Mouse (Mus musculus): Measurements from ENCODE around the gene Zfp568.
"Not testable (repeated sequence)": the region's sequence is repeated elsewhere in the genome, so short reads cannot be mapped to it uniquely, and the experiment has no call there.

Zfp568 gene

DNA sequence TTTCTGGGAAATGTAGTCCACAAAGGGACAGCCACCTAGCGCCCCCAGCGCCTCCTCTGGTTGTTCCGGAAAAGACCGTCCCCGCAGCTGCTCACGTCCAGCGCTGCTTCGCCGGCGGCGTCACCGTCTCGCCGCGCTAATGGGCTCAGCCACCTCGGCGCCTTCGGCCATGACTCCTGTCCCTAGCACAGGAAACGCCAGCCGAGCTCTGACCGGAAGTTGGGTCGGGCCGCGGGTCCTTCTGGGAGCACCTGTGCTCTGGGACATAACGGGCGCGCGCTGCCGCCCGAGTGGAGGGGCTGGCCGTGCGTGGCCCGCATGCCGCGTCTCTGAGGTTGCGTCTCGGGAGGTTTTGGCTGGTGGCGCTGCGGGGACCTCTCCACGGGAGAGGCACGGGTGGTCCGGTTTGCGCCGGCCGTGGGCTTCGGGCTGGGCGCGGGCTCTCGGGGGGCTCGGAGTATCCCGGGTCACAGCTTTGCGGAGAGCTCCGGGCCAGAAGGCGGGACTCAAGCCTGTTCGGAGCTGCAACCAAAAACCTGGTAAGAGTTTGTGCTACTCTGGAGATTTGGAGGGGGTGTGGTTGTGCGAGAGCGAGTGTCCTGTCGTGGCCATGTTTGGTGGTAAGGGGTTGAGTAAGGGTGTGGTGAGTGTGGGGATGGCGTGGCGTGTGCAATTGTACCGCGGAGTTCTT, at the start of gene Zfp568:
Gene Zfp568, plus strand, starts transcription at position 266 of the 691 bp plus-strand sequence.
- DNase-seq (ENCODE audit: low spot score): peak; percentile 92

DNA sequence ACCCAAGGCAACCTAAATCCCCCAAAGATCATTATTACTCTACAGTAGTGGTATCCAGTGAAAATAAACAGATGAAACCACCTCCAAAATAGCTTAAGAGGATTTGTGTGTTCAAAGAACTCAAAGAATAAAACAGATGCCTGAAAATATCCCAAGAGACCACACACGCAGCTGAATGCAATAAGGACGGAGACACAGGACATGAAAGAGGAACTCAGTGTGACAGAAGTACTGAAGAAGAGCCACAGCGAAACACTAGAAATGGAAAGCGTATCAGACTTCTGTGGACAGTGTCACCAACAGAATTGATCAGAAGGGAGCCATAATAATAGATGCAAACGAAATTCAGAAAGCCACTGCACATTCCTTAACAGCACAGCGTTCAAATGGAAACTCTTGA, 44.9 kb upstream of the Zfp568 start:
- DNase-seq (ENCODE audit: low spot score): no peak

DNA sequence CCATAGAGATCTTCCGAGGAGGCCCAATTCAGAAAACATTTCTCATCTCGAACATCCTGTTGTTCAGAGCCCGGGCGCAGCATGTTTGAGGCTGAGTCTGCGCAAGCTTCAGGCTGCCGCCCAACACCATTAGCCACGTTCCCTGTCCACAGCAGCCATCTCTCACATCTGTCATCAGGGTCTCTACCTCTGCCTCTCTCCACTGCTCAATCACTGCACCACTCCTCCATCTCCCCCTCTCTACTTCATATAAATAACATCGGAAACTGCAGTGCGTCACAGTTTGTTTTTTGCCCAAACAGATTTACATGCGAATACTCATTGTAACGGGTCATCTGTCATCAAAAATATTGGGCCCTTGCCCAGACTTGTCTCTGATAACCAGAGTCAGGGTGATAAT, 42.7 kb upstream of the Zfp568 start:
- no peak for DNase-seq (ENCODE audit: low spot score)

DNA sequence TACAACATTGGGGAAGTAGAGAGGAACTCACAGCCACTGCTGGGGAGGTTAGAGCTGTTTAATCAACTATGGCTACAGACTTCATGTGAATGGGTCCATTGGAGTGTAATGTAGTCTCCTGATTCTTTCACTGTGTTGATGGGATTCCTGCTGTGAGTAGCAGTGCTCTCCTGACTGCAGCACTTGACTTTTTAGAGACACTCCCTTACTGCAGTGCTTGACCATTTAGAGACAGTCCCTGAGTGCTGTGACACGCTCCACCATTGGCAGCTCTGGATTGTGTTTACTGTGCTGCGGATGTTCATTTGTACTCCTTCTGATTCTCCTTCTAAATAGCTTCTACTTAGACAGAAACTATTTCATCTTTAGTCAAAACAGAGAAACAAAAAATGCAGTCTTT, 41.0 kb upstream of the Zfp568 start:
- DNase-seq (ENCODE audit: low spot score): no peak

DNA sequence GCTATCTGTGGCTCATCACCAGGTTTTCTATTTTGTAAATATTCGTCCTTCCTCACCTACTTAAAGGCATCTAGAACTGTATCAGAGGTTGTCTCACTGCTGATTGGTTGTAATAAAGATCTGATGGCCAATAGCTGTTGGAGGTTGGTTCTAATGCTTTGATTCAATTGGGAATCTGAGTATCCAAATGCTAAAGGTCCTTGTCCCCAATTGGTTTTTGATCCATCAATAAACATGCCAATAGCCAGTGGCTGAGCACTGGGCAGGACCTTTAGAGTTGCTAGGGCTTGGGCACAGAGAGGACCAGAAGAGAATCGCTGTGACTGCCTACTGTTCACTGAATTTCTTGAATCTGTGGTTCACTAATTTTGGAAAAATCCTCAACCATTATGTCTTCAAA, 40.0 kb upstream of the Zfp568 start:
- no peak for DNase-seq (ENCODE audit: low spot score)

DNA sequence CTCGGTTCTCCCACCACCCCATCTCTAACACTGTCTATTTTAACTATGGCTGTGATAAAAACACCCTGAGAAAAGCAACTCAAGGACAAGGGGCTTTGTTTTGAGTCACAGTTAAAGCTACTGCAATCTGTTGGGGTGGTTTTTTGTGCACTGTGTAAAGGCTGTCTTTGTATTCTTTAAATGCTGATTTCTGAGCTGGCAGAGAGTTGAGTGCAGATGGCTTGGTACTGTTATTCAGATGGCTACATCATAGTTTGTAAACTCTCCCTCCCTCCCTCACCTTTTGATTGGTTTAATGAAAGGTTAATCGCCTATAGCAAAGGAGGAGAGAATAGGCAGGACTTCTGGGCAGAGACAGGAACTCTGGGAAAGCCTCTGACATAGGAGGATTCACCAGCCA, 39.6 kb upstream of the Zfp568 start:
- DNase-seq (ENCODE audit: low spot score): no peak

DNA sequence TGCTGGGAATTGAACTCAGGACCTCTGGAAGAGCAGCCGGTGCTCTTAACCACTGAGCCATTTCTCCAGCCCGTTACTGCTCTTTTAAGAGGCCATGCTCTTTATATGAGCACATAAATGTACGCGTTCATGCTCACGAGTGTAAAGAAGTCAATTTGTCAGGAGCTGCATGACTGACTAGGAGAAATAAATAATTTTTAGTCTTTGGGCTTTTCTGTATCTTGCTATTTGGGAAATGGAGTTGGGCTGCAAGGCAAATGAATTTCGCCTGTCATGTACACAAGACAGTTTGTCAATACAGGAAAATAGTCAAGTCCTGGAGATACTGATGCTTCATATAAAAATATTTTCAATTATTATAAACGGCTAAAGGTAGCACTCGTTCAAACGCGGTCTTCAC, 30.7 kb upstream of the Zfp568 start:
- DNase-seq (ENCODE audit: low spot score): no peak

DNA sequence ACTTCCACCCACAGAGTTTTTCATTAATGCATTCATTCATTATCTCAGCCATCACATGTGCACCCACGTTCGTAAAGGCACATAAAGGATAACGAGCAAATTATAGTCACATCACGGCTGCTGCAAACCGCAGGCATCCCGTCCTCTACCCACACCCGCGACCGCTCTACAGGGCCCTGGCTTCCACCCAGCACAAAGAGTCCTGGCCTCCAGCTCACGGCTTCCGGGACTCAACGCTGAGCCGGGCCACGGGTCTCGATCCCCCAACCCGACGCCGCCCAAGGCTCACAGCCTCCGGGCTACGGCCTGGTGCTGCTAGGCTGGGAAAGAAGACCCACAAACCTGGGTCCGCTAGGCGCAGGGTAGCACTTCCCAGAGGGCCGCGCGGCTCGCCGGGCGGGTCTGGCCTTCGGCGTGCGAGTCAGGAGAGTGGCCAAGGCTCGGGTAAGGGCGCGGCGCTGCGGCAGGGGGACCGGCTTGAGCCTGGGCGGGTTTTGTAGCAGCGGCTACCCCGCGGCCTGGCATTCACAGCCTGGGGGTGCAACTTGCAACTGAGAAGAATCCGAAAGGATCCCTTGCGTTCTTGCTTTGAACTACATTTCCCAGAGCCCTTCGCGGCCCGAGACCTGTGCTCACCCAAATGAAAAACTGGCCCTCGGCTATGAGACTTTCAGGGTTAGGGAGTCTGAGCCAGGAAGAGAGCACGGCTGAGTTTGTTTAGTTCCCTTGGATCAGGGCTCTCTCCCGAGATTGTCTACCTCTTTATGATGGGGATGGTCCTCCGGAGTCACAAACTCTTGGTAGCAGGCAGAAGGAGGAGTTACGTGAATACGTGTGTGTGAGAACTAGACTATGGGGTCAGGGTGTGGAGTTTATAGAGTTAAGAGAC, 30.0 kb upstream of the Zfp568 start, which contains the start of gene Zfp74:
Gene Zfp74, minus strand, starts transcription at position 577 of the 889 bp plus-strand sequence.
- DNase-seq (ENCODE audit: low spot score): peak; percentile 82

DNA sequence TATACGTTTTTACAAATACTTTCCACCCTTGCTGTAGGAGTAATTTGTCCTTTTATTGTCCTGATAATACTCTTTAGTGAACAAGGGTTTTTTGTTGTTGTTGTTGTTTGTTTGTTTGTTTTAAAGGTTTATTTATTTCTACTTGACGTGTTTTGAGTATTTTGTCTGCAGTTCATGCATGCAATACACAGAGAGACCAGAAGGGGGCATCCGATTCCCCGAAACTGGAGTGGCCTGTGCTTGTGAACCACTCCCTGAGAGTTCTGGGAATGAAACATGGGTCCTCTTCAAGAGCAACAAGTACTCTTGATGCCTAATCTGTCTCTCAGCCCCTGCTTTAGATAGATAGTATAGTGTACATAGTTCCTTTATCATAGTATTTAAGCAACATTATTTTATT, 29.0 kb upstream of the Zfp568 start:
- peak; percentile 70 for DNase-seq (ENCODE audit: low spot score)

DNA sequence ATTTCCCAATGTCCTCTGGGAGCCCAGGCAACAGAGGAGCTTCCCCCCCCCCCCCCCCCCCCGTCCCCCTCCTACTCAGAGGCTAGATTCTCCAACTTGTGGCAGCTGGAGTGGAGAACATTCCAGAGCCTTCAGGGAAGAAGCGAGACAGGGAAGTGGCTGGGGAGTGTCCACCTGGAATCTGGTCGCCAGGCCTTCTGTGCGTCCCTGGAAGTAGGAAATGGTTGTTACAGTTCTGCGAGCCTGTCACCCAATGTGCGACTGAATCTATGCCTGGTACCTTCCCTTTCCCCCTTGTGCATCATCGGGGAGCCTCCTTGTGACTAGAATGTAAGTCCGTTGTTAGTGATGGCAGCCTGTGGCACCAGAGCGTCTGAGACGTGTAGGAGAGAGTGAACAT, 27.5 kb upstream of the Zfp568 start:
- no peak for DNase-seq (ENCODE audit: low spot score)

DNA sequence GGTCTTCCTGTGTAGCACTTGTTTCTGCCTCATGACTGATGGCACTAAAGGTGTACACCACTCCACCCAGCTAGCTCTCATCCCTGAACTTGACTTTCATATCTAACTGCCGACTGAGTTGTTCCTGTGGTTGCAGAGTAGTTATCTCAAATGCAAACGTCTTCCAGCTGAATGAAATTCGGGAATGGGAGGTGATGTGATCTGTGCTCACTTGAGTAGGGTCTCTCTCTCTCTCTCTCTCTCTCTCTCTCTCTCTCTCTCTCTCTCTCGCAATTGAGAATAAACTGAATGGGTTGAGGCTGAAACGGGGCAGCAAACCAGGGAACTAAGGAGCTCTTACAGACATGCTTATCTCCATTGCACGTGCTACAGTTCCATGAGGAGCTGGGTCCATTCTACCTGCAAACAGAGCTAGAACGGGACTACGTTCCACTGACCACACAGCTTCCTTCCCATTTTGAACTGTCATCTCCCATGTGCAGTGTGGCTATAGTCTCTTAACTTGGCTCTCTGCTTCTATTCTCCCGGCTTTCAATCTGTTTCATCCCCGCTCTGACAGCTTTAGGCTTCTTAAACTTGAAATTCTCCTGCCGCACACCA, 25.5 kb upstream of the Zfp568 start:
- no peak for DNase-seq (ENCODE audit: low spot score)

DNA sequence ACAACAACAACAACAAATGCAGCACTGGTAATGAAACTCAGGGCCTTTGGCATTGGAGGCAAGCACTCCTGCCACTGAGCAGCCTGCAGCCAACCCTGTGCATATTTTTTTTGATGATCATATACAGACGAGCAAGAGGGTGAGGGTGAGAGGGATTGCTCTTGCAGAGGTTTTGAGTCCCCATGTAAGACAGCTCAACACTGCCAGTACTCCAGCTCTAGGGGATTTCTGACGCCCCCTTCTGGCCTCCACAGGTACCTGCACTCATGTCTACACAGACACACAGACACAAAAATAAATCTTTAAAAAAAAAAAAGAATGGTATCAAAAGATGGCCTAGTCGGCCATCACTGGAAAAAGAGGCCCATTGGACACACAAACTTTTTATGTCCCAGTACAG, 24.8 kb upstream of the Zfp568 start:
- DNase-seq (ENCODE audit: low spot score): no peak

DNA sequence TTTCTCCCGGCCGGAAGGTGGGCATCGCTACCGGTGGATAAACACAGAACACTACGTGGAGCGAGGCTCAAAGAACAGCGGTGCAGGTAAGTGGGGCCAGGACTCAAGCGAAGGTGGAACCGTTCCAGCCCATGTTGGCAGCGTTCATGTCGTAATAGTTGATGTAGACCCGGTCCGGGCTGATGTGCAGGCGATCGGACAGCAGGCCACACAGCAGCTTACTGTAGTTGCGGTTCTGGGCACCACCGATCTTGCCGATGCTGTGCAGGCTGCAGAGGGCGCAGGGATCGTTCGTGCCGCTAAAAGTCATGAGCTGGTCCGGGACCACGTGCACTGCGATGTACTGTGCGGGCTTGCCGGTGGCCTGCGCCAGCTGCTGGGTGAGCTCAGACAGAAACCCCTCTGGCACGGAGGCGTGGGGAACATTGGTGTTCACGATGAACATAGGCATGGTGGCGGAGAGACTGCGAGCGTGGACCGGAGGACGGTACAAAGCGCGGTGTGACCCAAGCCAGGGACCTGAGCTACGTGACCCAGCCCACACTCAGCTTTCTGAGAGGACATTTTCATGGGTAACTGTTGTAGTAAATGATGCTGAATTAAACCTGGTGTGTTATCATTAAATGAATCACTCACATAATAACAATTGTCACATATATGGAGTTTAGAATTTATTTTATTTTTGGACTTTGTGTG, 18.5 kb upstream of the Zfp568 start:
- DNase-seq (ENCODE audit: low spot score): not testable (repeated sequence)

DNA sequence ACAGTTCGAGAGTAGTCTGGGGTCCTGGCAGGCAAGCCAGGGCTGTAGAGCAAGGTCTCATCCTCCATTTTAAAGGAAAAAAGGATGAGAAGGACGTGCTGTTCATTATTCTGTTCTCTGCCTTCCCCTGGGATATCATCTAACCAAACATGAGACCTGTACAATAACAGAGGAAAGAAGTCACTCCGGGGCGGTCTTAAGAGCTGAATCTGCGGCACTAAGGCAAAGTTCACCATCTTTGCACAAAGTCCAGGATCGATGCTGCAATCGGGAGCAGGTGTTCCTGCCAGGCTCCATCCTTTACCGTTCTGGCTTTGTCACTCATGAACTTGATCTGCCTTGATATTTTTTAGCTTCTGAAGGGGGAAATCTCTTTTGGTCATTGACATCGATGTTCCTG, 13.1 kb upstream of the Zfp568 start:
- DNase-seq (ENCODE audit: low spot score): no peak

DNA sequence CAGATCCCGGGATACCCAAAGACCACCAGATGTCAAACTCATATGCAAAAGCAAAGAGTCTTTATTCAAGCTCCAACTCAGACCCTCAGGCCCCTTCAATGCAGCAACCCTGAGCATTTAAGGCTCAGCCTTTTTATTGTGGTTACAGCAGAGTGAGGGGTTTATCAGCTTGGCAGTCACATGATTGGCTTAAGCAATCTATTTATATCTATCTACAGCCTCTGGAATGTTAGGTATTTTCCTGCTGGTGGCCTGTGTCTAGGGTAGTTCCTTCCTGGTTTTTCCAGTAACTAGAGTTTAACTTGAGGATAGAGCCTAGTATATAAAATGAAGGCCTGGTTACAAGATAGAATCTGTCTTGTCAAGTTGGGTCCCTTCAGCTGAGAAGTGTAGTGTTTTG, 3.0 kb upstream of the Zfp568 start:
- DNase-seq (ENCODE audit: low spot score): no peak

DNA sequence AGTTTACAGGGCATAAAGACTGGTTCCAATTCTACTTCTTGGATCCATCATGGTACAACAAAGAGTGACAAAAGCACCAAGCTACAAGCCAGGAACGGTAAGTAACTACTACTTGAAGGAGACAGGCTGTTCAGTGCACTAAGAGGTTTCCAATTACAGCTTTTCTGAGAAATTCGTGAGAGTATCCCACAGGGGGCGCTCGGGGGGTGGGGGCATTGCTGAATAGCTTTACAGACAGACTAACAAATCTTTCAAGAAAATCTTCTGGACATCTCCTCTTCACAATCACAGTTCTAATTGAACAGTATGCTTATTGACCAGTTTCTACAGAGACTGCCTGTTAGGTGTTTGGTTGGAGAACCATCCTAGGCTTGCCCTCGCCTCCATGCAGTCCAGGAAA, 2.3 kb upstream of the Zfp568 start:
- DNase-seq (ENCODE audit: low spot score): peak; percentile 47

DNA sequence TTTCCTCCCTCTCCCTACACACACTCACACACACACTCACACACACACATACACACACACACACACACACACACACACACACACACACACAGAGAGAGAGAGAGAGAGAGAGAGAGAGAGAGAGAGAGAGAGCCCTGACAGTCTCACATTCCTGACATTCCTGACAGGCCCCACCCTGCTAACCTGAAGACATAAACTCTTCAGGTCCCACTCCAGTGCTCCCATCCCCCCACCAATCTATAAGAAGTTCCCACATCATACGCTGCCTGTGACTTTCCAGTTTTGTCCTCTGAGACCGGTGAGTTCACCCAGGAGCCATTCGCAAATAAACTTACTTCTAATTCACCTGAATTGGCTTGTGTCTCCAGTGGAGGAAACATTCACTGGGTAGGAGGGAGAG, 1.9 kb upstream of the Zfp568 start:
- DNase-seq (ENCODE audit: low spot score): no peak

DNA sequence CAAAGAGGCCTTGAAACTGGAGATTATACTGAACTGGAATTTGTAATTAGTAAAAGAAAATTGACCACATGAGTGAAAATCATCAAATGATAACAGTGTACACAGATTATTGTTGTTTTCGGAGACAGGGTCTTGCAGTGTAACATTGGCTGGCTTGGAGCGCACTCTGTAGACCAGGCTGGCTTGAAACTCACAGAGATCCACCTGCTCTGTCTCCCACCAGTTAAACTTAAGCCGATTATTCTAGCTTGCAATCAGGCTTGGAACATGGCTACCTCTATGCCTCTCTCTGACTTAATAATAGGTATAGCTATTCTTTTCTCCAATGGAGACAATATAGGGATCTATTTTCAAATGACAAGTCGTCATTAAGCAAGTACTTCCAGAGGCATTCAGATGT, 1.4 kb upstream of the Zfp568 start:
- DNase-seq (ENCODE audit: low spot score): no peak

DNA sequence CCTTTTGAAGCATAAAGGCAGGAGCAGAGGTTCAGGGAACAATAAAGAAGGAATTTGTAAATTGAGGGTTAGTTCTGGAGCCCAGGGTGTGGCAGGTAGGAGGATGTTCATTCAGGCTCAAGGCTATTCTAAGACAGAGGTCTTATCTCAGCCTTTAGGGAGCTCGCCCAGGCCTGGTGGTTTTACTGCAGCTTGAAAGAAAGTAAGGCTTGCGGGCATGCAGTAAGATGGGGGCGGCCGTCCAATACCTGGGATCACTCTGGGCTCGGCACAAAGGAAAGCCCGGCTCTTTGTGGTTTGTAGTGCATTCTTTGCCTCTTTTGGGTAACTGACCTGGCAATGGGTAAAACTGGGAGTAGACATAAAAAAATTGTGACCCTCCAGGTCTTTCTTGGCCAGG, 824 bp upstream of the Zfp568 start:
- DNase-seq (ENCODE audit: low spot score): peak; percentile 56

DNA sequence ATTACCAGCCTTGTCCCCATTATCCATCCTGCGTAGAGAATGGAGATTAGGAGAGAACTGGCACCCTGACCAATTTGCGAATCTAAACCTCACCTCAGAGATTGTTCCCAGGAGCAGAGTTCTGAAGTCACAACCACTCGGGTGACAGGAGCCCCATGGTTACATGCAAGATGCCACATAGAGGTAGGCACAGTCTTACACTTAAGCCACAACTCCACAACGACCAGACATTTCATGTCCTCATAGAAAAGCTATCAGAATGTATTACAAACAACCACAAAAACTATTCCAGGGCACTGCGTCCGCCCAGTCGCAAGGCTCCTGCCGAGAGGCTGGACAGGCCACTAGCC, 440 bp upstream of the Zfp568 start:
- DNase-seq (ENCODE audit: low spot score): no peak

DNA sequence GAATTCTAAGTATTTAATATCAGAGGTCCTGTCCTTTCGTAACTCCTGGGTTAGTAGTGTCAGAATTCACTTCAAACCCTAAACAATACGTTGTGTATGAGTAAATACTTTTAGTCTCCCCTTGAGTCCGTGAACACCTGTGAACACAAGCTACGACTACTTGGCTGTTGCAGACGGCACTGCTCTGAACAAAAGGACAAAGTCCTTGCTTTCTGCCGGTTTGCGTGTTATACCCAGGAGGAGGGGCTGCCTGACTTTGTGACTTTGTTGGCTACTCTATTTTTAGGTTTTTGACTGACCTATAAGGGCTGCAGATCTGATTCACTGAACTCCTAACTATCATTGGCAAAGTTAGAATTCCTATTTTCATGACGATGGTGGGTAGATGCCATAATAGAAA, 2.3 kb downstream of the Zfp568 start:
- DNase-seq (ENCODE audit: low spot score): no peak

DNA sequence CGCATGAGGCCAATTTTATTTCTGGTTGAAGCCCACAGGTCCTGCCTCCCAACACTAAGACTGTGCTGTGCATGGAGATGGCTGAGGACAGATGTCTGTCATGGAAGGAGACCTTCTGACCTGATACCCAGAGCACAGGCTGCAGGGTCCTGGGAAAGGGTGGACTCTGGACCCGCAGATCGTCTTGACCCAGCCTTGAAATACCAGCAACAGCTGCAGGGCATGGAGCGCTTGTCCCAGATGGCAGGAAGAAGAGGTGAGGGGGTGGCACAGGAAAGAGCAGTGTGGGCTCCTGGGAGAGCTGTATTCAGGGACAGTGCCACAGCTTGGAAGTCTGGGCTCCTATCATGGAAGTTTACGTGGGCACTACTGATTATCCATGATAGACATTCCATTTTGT, 3.8 kb downstream of the Zfp568 start:
- DNase-seq (ENCODE audit: low spot score): no peak

DNA sequence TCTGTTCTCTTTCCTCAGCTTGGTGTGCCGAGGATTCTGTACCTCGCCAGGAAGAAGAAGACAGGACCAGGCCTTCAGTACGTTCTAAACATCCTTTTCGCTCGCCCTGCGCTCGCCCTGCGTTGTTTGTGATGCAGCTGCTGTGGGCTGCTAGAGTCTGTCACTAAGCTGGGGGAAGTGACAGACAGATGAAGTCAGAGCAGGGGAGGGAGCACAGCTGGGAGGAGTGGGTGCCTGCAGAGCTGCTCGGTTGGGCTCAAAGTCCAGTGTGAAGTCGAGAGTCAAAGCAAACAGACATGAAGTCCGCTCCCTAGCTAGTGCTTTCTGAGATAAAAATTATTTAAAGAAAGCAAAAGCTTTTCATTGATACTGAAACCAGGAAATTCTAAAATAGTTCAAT, 5.3 kb downstream of the Zfp568 start:
- DNase-seq (ENCODE audit: low spot score): no peak

All from testis, postnatal 10 days (tissue).